Mouse (Mus musculus) stomach, embryonic 16.5 days (tissue): ENCODE measurements around the gene Lypd4. TPM values are rescaled to one million over a fixed set of nuclear protein-coding genes. Genes with fewer than 3 reads are reported as not detected.

Source experiments
- ATAC-seq: fragments of 200-750 bp; cut with Nextera tagmentation; 2 replicates; pipeline ENCODE4 v1.8.0; 2017; ENCODE audit warnings: moderate number of reproducible peaks, moderate TSS enrichment; ENCODE audit not compliant: insufficient read depth, low FRiP score
- H3K27ac ChIP-seq: fragments of 300-500 bp; sonication (generic); 2 replicates; pipeline ENCODE4 v1.5.1; 2014; ENCODE audit warnings: low read length
- H3K27me3 ChIP-seq: fragments of 300-500 bp; sonication (generic); 2 replicates; pipeline ENCODE4 v1.6.1; 2014; ENCODE audit warnings: low read length, control low read depth, mixed read lengths; ENCODE audit not compliant: control insufficient read depth, insufficient read depth
- H3K36me3 ChIP-seq: fragments of 300-500 bp; sonication (generic); 2 replicates; pipeline ENCODE4 v1.6.1; 2014; ENCODE audit warnings: low read length; ENCODE audit not compliant: control insufficient read depth, insufficient read depth
- H3K4me1 ChIP-seq: fragments of 300-500 bp; sonication (generic); 2 replicates; pipeline ENCODE4 v1.6.1; 2014; ENCODE audit warnings: low read length, control low read depth, mixed read lengths; ENCODE audit not compliant: control insufficient read depth, insufficient read depth
- H3K4me2 ChIP-seq: fragments of 300-500 bp; sonication (generic); 2 replicates; pipeline ENCODE4 v1.6.1; 2014; ENCODE audit warnings: low read depth, low read length, mixed read lengths
- H3K4me3 ChIP-seq: fragments of 300-500 bp; sonication (generic); replicated peaks from 2 replicates; pipeline ENCODE4 v1.5.1; 2014; ENCODE audit warnings: mild to moderate bottlenecking, low read length
- H3K9ac ChIP-seq: fragments of 300-500 bp; sonication (generic); 2 replicates; pipeline ENCODE4 v1.6.1; 2014; ENCODE audit warnings: low read length
- H3K9me3 ChIP-seq: fragments of 300-500 bp; sonication (generic); replicated peaks from 2 replicates; pipeline ENCODE4 v1.6.1; 2016; ENCODE audit warnings: low read length, control low read depth; ENCODE audit not compliant: control insufficient read depth
- WGBS: fragments of 180-500 bp; shearing (Covaris S2); extraction: QIAGEN DNeasy Blood & Tissue Kit; methylation state at CpG from one replicate; pipeline ENCODE4 v1.1.7; 2014; 5-methylcytosine and 5-hydroxymethylcytosine counted together
- polyA plus RNA-seq: library from polyadenylated mRNA; unstranded; fragments of >200 nt; fragmentation: Nextera tagmentation; extraction: Ambion mirVana; gene quantifications from 2 replicates; pipeline ENCODE4 v1.2.1, GENCODE M21; 2015

Lypd4 gene
- polyA plus RNA-seq, 1 experiment from 2014 or later = not detected

GRCm38 (mm10) chr7:24883896-24884692 is 14.4 kb upstream of the Lypd4 start, which contains the start of gene Rps19:
Rps19 (plus strand) TSS chr7:24884371.
- peak within 1 kb of the TSS; percentile 100 for H3K9ac ChIP-seq
- H3K9me3 ChIP-seq = no peaks in the 10 kb centered on the region
- WGBS = under 1% methylated on average over 57 of the region's 57 CpGs
- peak within 1 kb of the TSS; percentile 80 for H3K4me2 ChIP-seq
- peaks cover 22% of the 10 kb centered on the region for H3K4me1 ChIP-seq
- peaks cover 15% of the 10 kb centered on the region for H3K36me3 ChIP-seq
- peak; percentile 96 for ATAC-seq
- peak within 1 kb of the TSS; percentile 90 for H3K27ac ChIP-seq
- no peaks in the 10 kb centered on the region for H3K27me3 ChIP-seq
- peak within 1 kb of the TSS; percentile 98 for H3K4me3 ChIP-seq

DNA sequence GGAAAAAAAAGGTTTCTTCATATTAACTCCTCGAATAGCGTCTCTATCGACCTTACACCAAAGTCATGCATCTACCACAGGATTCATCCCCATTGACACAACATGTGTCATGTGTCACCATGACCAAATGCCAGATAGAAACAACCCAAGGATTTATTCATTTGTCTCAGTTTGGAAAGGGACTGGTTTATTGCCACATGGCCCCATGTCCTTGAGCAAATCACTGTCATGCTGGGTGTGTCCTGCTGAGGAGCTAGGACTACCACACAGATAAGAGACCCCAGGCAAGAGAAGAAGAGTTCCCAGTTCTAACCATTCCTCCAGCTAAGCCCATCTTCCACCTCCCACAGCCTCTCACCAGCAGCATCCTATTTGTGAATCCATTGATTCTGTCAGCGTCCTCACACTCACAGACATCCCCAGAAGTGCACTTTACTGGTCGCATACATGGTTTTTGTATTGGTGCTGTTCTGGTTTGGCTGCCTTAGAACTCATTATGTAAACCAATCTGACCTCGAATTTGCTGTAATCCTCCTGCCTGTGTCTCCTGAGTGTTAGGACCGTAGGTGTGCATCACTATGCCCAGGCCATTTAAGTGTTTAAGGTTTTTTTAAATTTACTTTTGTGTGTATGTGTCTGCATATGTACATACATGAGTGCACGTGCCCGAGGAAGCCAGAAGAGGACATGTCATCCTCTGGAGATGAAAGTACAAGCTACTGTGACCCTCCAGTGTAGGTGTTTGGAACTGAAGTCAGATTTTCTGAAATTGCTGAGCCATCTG is 12.9 kb upstream of the Lypd4 start:
- H3K9ac ChIP-seq = no peak overlapping the region
- peaks cover 10% of the 10 kb centered on the region; the same call in 1 of the 2 replicates for H3K36me3 ChIP-seq
- no peak for ATAC-seq
- H3K4me1 ChIP-seq = peaks cover 19% of the 10 kb centered on the region
- H3K4me3 ChIP-seq = no peak overlapping the region
- H3K9me3 ChIP-seq = no peaks in the 10 kb centered on the region
- H3K4me2 ChIP-seq = no peak overlapping the region
- 90% methylated on average over 9 of the region's 9 CpGs for WGBS
- H3K27me3 ChIP-seq = no peaks in the 10 kb centered on the region
- no peak overlapping the region for H3K27ac ChIP-seq

DNA sequence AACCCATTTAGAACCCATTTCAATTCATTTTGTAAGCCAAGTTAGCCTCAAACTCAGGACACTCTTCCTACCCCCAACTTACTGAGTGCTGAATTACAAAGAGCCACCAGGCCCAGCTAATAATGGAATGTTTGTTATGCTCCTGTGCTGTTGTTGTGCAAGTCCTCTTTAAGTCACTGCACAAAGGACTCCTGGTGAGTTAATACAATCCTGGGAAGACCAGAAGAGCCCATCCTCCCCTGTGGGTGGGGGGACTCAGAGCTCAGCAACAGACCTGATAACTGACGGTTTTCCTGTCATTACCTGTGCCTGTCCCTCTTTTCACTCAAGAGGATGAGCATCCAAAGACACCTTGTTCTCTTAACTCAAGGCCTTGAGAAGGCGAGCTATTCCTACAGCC is 9.9 kb upstream of the Lypd4 start:
- Histone ChIP-seq H3K4me1 (no peaks in the 10 kb centered on the region), H3K4me3 (no peak overlapping the region), H3K27me3 (no peaks in the 10 kb centered on the region), H3K27ac (no peak overlapping the region), H3K36me3 (no peaks in the 10 kb centered on the region), H3K9me3 (no peaks in the 10 kb centered on the region), H3K9ac (no peak overlapping the region), H3K4me2 (no peak overlapping the region)
- 51% methylated on average over 2 of the region's 2 CpGs for WGBS
- no peak for ATAC-seq

GRCm38 (mm10) chr7:24877588-24877987 is 7.8 kb upstream of the Lypd4 start:
- no peak for ATAC-seq
- WGBS = 53% methylated on average over 3 of the region's 3 CpGs
- Histone ChIP-seq H3K9me3 (no peaks in the 10 kb centered on the region), H3K4me3 (no peak overlapping the region), H3K36me3 (no peaks in the 10 kb centered on the region), H3K27ac (no peak overlapping the region), H3K4me1 (no peaks in the 10 kb centered on the region), H3K4me2 (no peak overlapping the region), H3K9ac (no peak overlapping the region), H3K27me3 (no peaks in the 10 kb centered on the region)

- H3K27me3 ChIP-seq = no peaks in the 10 kb centered on the region
- H3K36me3 ChIP-seq = no peaks in the 10 kb centered on the region
- no peak for ATAC-seq
- H3K9ac ChIP-seq = no peak overlapping the region
- H3K9me3 ChIP-seq = no peaks in the 10 kb centered on the region; the same call in 1 of the 2 replicates
- WGBS = 56% methylated on average over 17 of the region's 17 CpGs
- no peak overlapping the region for H3K4me2 ChIP-seq
- H3K4me3 ChIP-seq = no peak overlapping the region
- H3K27ac ChIP-seq = no peak overlapping the region
- no peaks in the 10 kb centered on the region for H3K4me1 ChIP-seq
These were observed 661 bp downstream of the Lypd4 start for GRCm38 (mm10) chr7:24869080-24869479.

DNA sequence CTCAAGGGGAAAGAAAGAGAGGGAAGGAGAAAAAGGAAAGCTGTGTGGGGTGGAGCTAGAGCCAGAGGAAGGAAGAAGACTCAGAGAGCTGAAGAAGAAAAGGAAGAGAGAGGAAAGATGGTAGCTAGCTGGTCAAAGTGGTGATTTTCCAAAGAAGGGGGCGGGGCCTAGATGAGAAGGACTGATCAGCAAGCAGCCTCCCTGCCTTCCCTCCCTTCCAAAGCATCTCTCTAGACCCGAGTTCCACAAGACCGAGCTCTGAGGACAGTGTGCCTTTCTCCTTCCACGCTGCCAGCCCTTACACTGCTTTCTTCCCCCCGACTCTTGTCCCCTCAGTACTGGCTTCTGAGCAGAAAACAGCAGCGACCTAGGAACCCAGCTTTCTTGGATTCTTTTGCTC is 5.6 kb downstream of the Lypd4 start:
- H3K9me3 ChIP-seq = no peaks in the 10 kb centered on the region

GRCm38 (mm10) chr7:24862853-24863252 is 6.9 kb downstream of the Lypd4 start:
- WGBS = 81% methylated on average over 4 of the region's 4 CpGs
- Histone ChIP-seq H3K9me3 (no peaks in the 10 kb centered on the region), H3K27ac (no peak overlapping the region), H3K36me3 (no peaks in the 10 kb centered on the region), H3K4me2 (no peak overlapping the region), H3K9ac (no peak overlapping the region), H3K4me1 (no peaks in the 10 kb centered on the region), H3K27me3 (no peaks in the 10 kb centered on the region), H3K4me3 (no peak overlapping the region)
- ATAC-seq = no peak

More for the DNA sequence above, 5.6 kb downstream of the Lypd4 start:
- no peak for ATAC-seq
- no peak overlapping the region for H3K4me2 ChIP-seq
- 22% methylated on average over 6 of the region's 6 CpGs for WGBS
- no peaks in the 10 kb centered on the region for H3K4me1 ChIP-seq
- H3K9ac ChIP-seq = peak overlapping the region; percentile 11; the same call in 1 of the 2 replicates
- H3K36me3 ChIP-seq = no peaks in the 10 kb centered on the region
- no peak overlapping the region for H3K27ac ChIP-seq
- no peak overlapping the region for H3K4me3 ChIP-seq
- H3K27me3 ChIP-seq = no peaks in the 10 kb centered on the region

GRCm38 (mm10) chr7:24861913-24862312 is 7.8 kb downstream of the Lypd4 start, which contains the start of gene Gm9844:
Gm9844 (plus strand) TSS chr7:24862213.
- Histone ChIP-seq H3K36me3 (no peaks in the 10 kb centered on the region), H3K4me3 (no peak within 1 kb of the TSS), H3K9me3 (no peaks in the 10 kb centered on the region), H3K4me2 (no peak within 1 kb of the TSS), H3K9ac (no peak within 1 kb of the TSS), H3K4me1 (no peaks in the 10 kb centered on the region), H3K27ac (no peak within 1 kb of the TSS), H3K27me3 (no peaks in the 10 kb centered on the region)
- no peak for ATAC-seq
- 87% methylated on average over 7 of the region's 7 CpGs for WGBS

DNA sequence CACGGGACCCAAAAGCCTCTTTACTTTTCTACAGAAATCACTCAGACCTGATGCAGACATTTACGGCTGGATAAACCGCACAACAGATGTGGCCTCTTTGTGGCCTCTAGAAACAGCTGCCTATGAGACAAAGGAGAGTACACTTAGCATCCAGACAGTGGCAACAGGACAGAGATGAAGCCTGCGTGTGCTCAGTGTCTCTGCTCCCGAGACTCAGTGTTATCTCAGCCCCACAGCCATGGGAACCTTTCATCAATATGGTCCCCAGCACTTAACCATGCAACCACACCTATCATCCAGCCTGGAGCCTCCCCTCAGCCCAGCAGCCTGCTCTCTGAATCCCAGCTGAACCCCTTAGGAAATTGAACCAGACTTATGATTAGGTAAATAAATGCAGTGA is 10.5 kb downstream of the Lypd4 start:
- H3K9ac ChIP-seq = no peak overlapping the region
- H3K4me1 ChIP-seq = no peaks in the 10 kb centered on the region
- no peak overlapping the region for H3K4me2 ChIP-seq
- H3K27ac ChIP-seq = no peak overlapping the region
- no peak overlapping the region for H3K4me3 ChIP-seq
- peak; percentile 53; the same call in 1 of the 2 replicates for ATAC-seq
- H3K27me3 ChIP-seq = no peaks in the 10 kb centered on the region
- H3K36me3 ChIP-seq = no peaks in the 10 kb centered on the region
- H3K9me3 ChIP-seq = no peaks in the 10 kb centered on the region
- 74% methylated on average over 5 of the region's 5 CpGs for WGBS
